Mouse (Mus musculus) heart, embryonic 16.5 days (tissue): Measurements from ENCODE around the gene Irak1. TPM values are rescaled to one million over a fixed set of nuclear protein-coding genes. Genes with fewer than 3 reads are reported as not detected.

Experiments
- ATAC-seq: fragments of 200-750 bp; cut with Nextera tagmentation; replicated peaks from 2 replicates; pipeline ENCODE4 v1.8.0; 2017; ENCODE audit warnings: moderate number of reproducible peaks; ENCODE audit not compliant: insufficient read depth, low FRiP score; ENCODE audit errors: extremely low read depth
- H3K27ac ChIP-seq: fragments of 300-500 bp; sonication (generic); 2 replicates; pipeline ENCODE4 v1.5.1; 2014; ENCODE audit warnings: mild to moderate bottlenecking, low read length, control low read depth, moderate library complexity
- H3K27me3 ChIP-seq: fragments of 300-500 bp; sonication (generic); 2 replicates; pipeline ENCODE4 v1.6.1; 2014; ENCODE audit warnings: low read length, mixed read lengths; ENCODE audit not compliant: control insufficient read depth, insufficient read depth
- H3K36me3 ChIP-seq: fragments of 300-500 bp; sonication (generic); 2 replicates; pipeline ENCODE4 v1.6.1; 2014; ENCODE audit not compliant: control insufficient read depth, insufficient read depth
- H3K4me1 ChIP-seq: fragments of 300-500 bp; sonication (generic); 2 replicates; pipeline ENCODE4 v1.6.1; 2014; ENCODE audit warnings: low read length, mixed read lengths; ENCODE audit not compliant: control insufficient read depth, insufficient read depth
- H3K4me2 ChIP-seq: fragments of 300-500 bp; sonication (generic); 2 replicates; pipeline ENCODE4 v1.6.1; 2014; ENCODE audit warnings: low read depth, mild to moderate bottlenecking, control low read depth, low read length
- H3K4me3 ChIP-seq: fragments of 300-500 bp; sonication (generic); 2 replicates; pipeline ENCODE4 v1.5.1; 2014; ENCODE audit warnings: mild to moderate bottlenecking, control low read depth, low read length
- H3K9ac ChIP-seq: fragments of 300-500 bp; sonication (generic); 2 replicates; pipeline ENCODE4 v1.6.1; 2014; ENCODE audit warnings: low read length, control low read depth
- H3K9me3 ChIP-seq: fragments of 300-500 bp; sonication (generic); replicated peaks from 2 replicates; pipeline ENCODE4 v1.6.1; 2016; ENCODE audit warnings: low read length; ENCODE audit not compliant: control insufficient read depth
- WGBS: fragments of 180-500 bp; shearing (Covaris S2); extraction: QIAGEN DNeasy Blood & Tissue Kit; methylation state at CpG from one replicate; pipeline ENCODE4 v1.1.7; 2014; 5-methylcytosine and 5-hydroxymethylcytosine counted together
- microRNA counts: library from miRNA; unstranded; fragments of <30 nt; microRNA quantifications from one replicate; lab custom pipeline; 2016
- microRNA-seq: library from miRNA; unstranded; fragments of <30 nt; microRNA quantifications from one replicate; pipeline ENCODE4, GENCODE M21; 2017
- polyA plus RNA-seq: library from polyadenylated mRNA; unstranded; fragments of >200 nt; fragmentation: Nextera tagmentation; extraction: Ambion mirVana; gene quantifications from 2 replicates; pipeline ENCODE4 v1.2.1, GENCODE M21; 2015

Irak1 gene
- polyA plus RNA-seq, 1 experiment from 2014 or later, result 53.0 TPM

GRCm38 (mm10) chrX:73969167-73969566, 54.6 kb downstream of the Irak1 start:
- Histone ChIP-seq H3K9me3 (no peaks in the 10 kb centered on the region), H3K9ac (no peak overlapping the region), H3K4me3 (no peak overlapping the region), H3K4me1 (peaks cover 5% of the 10 kb centered on the region), H3K27ac (no peak overlapping the region), H3K4me2 (no peak overlapping the region), H3K27me3 (no peaks in the 10 kb centered on the region), H3K36me3 (no peaks in the 10 kb centered on the region)
- no peak for ATAC-seq
- WGBS, result 71% methylated on average over 1 of the region's 1 CpGs

DNA sequence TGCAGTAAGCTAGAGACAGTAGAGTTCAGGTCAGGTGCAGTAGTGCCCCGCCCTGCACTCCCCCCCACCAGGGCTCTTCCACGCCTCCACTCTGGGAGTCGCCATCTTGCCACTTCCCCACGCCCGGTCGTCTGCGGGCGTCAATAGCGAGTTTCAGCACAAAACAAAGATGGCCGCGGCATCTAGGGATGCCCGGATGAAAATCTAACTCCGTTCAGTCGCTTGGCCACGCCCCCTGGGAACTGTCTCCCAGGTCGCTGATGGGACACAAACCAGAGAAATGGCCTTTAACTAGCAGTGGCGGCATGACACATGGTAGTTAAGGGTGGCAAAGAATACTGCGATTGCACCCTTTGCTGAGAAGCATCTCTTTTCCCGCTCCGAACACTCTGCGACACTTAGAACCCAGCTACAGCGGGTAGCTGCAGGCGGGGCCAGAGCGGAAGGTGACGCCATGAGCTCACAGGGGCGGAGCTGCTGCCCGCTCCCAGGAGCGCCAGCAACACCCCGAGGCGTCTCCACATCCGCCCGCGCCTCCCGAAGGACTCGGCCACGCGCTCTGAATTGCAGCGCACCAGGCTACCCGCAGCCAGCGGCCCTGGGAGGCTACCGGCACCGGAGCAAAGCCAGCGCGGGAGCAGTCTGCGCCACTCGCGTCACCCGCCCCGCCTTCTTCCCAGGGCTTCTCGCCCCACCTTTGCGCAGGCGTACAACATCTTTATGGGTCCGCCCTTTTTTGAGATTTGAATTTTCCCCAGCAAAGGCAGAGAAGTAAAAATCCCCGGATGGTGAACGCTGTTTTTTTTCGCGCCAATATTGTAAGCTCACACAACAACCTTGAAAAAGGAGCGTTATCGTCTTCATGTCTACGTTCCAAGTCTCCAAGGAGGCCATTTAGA, 56.3 kb downstream of the Irak1 start:
- peak overlapping the region; percentile 63 for H3K4me2 ChIP-seq
- peak overlapping the region; percentile 99 for H3K27ac ChIP-seq
- peak overlapping the region; percentile 71 for H3K4me3 ChIP-seq
- WGBS, result 9% methylated on average over 60 of the region's 60 CpGs
- peaks cover 19% of the 10 kb centered on the region for H3K4me1 ChIP-seq
- H3K27me3 ChIP-seq, result no peaks in the 10 kb centered on the region
- no peaks in the 10 kb centered on the region for H3K9me3 ChIP-seq
- ATAC-seq, result peak; percentile 82
- no peaks in the 10 kb centered on the region for H3K36me3 ChIP-seq
- peak overlapping the region; percentile 84 for H3K9ac ChIP-seq

- ATAC-seq, result peak; percentile 76
- Histone ChIP-seq H3K4me1 (peaks cover 19% of the 10 kb centered on the region), H3K9me3 (no peaks in the 10 kb centered on the region), H3K27ac (peak within 1 kb of the TSS; percentile 99), H3K9ac (peak within 1 kb of the TSS; percentile 84), H3K27me3 (no peaks in the 10 kb centered on the region), H3K4me3 (peak within 1 kb of the TSS; percentile 71), H3K4me2 (peak within 1 kb of the TSS; percentile 63), H3K36me3 (no peaks in the 10 kb centered on the region)
- WGBS, result 11% methylated on average over 57 of the region's 58 CpGs
Measured at GRCm38 (mm10) chrX:73966248-73967176, 57.2 kb downstream of the Irak1 start, which contains the start of gene Hcfc1. Hcfc1 (minus strand) TSS chrX:73966357.

DNA sequence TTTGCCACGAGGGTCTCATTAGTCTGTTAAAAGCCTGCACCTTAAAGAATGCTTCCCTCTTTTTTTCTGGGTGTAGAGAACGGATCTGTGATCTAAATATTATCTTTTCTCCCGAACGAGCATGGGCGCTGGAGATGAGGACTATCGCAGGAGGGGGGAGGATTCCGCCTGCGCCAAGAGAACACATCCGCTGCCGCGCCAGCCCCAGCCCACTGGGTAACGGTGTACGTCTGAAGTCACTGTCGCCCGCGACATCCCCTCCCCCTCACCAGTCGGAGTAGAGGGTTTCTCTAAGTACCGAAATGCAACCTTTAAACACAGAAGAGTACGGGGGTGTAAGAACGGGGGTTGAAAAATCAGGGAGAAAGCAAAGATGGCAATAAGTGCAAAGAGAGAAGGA, 58.4 kb downstream of the Irak1 start:
- Histone ChIP-seq H3K4me2 (peak overlapping the region; percentile 61), H3K9me3 (no peaks in the 10 kb centered on the region), H3K4me3 (peak overlapping the region; percentile 71), H3K36me3 (no peaks in the 10 kb centered on the region), H3K9ac (peak overlapping the region; percentile 84), H3K27ac (peak overlapping the region; percentile 99), H3K27me3 (no peaks in the 10 kb centered on the region), H3K4me1 (peaks cover 19% of the 10 kb centered on the region)
- ATAC-seq, result no peak
- WGBS, result 10% methylated on average over 20 of the region's 20 CpGs

GRCm38 (mm10) chrX:73964363-73964762, 59.4 kb downstream of the Irak1 start:
- ATAC-seq, result no peak
- 18% methylated on average over 3 of the region's 3 CpGs for WGBS
- H3K4me1 ChIP-seq, result peaks cover 19% of the 10 kb centered on the region
- peak overlapping the region; percentile 61 for H3K4me2 ChIP-seq
- H3K4me3 ChIP-seq, result peak overlapping the region; percentile 71
- H3K27me3 ChIP-seq, result no peaks in the 10 kb centered on the region
- peak overlapping the region; percentile 84 for H3K9ac ChIP-seq
- peak overlapping the region; percentile 5; the same call in 1 of the 2 replicates for H3K27ac ChIP-seq
- 0 out of 2 replicates have a peak, but pooled peaks cover under 1% of the 10 kb centered on the region for H3K36me3 ChIP-seq
- H3K9me3 ChIP-seq, result no peaks in the 10 kb centered on the region

MicroRNA genes within 50 kb of the gene (microRNA counts, 519-probe panel; counts per million panel counts)
- microRNA mmu-miR-718 (lab: Ali Mortazavi, UCI), result not detected

Small RNA genes within 50 kb of the gene (microRNA-seq; reads per million reads assigned to microRNA genes)
- gene Mir5132 (1.2 reads per million), gene Mir718 (not detected)

Other genes starting within 250 kb of the Irak1 start
- 94.7 and 97.5 TPM in 2 replicates for gene Srpk3, start 249.5 kb downstream of the Irak1 start, polyA plus RNA-seq
- gene Idh3g, start 237.0 kb downstream of the Irak1 start, polyA plus RNA-seq, result 523 and 569 TPM in 2 replicates
- gene Ssr4, start 236.9 kb downstream of the Irak1 start, polyA plus RNA-seq, result 155 TPM in 2 replicates
- gene Pdzd4, start 198.9 kb downstream of the Irak1 start, polyA plus RNA-seq, result 0.32 and 0.45 TPM in 2 replicates
- gene Avpr2, start 131.8 kb downstream of the Irak1 start, polyA plus RNA-seq, result 0.06 and 0.09 TPM in 2 replicates
- gene L1cam, start 127.8 kb downstream of the Irak1 start, polyA plus RNA-seq, result 0.60 and 0.77 TPM in 2 replicates
- gene Arhgap4, start 102.0 kb downstream of the Irak1 start, polyA plus RNA-seq, result 3.7 and 4.7 TPM in 2 replicates
- gene Naa10, start 102.0 kb downstream of the Irak1 start, polyA plus RNA-seq, result 89.8 and 97.1 TPM in 2 replicates
- 60.0 and 61.1 TPM in 2 replicates for gene Renbp, start 93.1 kb downstream of the Irak1 start, polyA plus RNA-seq
- 27.8 and 28.1 TPM in 2 replicates for gene Hcfc1, start 57.6 kb downstream of the Irak1 start, polyA plus RNA-seq
- gene Opn1mw, start 103.5 kb upstream of the Irak1 start, polyA plus RNA-seq, result not detected in 2 replicates
- gene Mecp2, start 111.4 kb upstream of the Irak1 start, polyA plus RNA-seq, result 11.3 and 11.5 TPM in 2 replicates
- gene Tex28, start 143.9 kb upstream of the Irak1 start, polyA plus RNA-seq, result not detected in 2 replicates
- 0.09 and 0.10 TPM in 2 replicates for gene Tktl1, start 153.3 kb upstream of the Irak1 start, polyA plus RNA-seq
- 129 and 177 TPM in 2 replicates for gene Flna, start 225.9 kb upstream of the Irak1 start, polyA plus RNA-seq
- gene Emd, start 230.8 kb upstream of the Irak1 start, polyA plus RNA-seq, result 13.0 and 16.2 TPM in 2 replicates
- gene Rpl10, start 246.9 kb upstream of the Irak1 start, polyA plus RNA-seq, result 368 and 465 TPM in 2 replicates